Mouse (Mus musculus) retina, embryonic 14.5 days (tissue): ENCODE data around the gene Fubp3.
A peak's percentile ranks its signal among the peaks of the same experiment; 100 is the strongest.
"Not testable (repeated sequence)": the region's sequence is repeated elsewhere in the genome, so short reads cannot be mapped to it uniquely, and the experiment has no call there.

Source experiments
- DNase-seq: peaks from one replicate; pipeline ENCODE4 v3.0.0-alpha.2; 2015; ENCODE audit warnings: low spot score

Fubp3 gene

DNA sequence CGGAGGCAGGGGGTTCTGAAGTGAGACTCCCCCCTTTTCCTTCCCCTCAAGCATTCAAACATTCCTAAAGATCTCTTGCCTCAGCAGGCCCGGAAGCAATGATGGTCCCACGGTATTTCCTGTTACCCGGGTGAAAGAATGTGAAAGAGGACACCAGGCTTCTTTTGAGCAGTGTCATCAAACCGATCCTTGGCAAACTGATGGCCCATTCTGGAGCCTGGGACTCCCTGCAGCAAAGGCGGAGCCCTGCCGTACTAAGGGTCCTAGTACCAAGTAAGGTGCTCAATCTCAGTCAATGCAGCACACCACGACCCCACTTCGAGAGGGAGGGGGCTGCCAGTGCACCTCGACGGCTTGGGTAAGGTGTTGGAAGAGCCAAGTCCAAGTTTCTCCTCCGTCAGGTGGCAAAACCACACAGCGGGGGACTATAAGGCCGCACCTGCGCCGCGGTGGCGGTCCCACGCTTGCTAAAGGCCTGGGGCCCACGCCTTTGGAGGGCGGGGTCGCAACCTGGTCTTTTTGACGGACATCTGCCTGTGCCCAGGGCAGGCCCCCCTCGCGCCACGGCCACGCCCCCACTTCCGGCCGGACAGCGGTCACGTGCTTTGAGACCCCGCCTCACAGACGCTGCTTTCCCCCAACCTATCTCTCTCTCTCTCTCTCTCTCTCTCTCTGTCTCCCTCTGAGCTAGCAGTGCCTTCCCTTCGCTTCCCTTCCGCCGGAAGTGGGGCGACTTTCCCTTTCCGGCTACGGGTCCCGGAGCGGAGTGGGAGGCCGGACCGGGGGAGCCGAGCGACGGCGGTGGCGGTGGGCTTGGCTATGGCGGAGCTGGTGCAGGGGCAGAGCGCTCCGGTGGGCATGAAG lies at the start of gene Fubp3:
TSS of gene Fubp3 (plus strand) at position 601 of the 864 bp plus-strand sequence.
- peak; percentile 93 for DNase-seq

DNA sequence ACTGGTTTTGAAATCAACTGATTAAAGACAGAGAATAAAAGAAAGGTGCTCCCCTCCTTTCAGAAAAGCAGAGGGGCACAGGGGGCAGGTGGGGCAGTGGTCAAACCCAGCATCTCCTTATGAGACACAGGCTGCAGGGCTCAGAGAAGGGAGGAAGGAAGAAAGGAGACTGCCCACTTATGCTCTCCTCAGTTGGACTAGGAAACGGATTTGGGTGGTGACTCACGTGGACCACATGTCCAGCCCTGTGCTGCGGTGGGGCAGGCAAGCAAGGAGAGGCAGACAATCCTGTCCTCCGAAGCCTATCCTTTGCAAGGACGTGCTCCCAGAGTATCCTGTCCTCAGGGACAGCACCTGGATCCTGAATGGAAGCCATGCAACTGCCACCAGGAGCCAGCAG lies 47.8 kb upstream of the Fubp3 start:
- no peak for DNase-seq

DNA sequence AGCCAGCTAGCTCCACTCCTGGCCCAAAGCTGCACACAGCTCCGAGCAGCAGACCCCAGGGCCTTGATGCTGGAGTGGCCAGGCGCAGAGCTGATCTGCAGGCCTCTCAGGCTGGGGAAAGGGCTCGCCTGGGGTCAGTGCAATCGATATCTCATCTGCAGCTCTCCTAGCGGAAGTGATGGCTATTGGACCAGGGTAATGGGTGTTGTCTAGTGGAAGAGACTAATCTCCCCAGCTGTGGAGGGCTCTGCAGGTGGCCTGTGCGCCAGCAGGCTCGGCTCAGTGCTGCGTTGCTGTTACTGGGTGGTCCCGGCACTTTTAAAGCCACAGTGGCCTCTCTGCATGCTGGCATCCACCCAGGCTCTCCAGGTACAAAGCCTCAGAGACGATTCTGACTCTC lies 46.7 kb upstream of the Fubp3 start:
- DNase-seq: peak; percentile 68

DNA sequence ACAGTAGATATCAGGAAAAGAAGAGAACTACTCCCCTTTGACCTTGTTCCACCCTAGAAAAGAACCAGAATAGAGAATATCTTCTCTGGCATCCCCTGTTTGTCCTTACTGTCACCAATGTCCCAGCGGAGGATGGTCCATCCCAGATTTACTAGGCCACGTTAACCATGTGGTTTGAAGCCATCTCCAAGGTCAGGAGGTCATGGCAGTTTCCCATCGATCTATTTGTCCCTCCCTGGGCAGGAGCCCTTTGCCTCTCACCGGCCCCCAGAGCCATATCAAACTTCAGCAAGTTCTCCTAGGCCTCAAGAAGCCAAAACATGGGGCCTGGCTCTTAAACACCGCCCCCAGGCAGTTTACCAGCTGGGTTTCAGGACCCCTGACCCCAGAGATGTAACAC lies 42.2 kb upstream of the Fubp3 start:
- no peak for DNase-seq

- peak; percentile 41 for DNase-seq
Measured at GRCm38 (mm10) chr2:31537054-31537453, 35.4 kb upstream of the Fubp3 start.

- no peak for DNase-seq
Measured at GRCm38 (mm10) chr2:31538745-31539144, 33.7 kb upstream of the Fubp3 start.

- DNase-seq: no peak
Measured at GRCm38 (mm10) chr2:31541581-31541980, 30.9 kb upstream of the Fubp3 start.

DNA sequence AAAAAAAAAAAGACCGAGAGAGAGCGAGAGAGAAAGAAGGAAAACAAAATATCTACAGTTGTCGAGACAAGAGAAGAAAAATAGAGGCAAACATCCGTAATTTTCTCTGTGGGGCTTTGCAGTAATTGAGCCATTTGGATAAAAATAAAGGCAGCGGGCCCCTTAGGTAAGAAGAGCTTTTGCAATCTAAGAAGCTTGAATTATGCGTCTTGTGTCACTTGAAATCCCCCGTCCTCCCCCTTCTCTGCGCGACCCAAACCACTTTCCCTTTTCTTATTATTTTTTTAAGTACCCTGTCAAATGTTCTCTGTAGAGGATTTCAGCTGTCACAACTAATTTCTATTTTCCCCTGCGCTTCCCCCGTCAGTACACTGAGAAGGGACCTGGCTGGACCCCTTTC lies 24.7 kb upstream of the Fubp3 start:
- no peak for DNase-seq

GRCm38 (mm10) chr2:31550503-31550902 lies 21.9 kb upstream of the Fubp3 start:
- DNase-seq: no peak

- DNase-seq: not testable (repeated sequence)
Measured at GRCm38 (mm10) chr2:31551351-31551750, 21.1 kb upstream of the Fubp3 start.

DNA sequence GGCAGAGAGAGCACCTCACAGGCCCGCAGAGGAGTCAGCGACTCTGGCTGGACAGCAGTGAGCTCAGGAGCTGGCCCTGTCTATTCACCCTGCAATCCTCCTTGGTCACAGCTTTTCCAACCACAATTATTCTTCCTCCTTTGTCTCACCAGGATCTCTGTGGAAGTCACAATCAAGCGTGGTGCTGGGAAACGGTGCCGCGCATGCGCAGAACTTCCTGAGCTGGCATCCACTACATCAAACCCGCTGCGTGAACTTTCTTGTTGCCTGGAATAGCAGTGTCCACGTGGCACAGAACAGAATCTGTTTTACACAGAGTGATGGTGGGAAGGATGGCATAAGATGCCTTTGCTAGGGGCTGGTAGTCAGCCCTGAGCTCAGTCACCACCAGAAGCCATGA lies 20.5 kb upstream of the Fubp3 start:
- DNase-seq: no peak

DNA sequence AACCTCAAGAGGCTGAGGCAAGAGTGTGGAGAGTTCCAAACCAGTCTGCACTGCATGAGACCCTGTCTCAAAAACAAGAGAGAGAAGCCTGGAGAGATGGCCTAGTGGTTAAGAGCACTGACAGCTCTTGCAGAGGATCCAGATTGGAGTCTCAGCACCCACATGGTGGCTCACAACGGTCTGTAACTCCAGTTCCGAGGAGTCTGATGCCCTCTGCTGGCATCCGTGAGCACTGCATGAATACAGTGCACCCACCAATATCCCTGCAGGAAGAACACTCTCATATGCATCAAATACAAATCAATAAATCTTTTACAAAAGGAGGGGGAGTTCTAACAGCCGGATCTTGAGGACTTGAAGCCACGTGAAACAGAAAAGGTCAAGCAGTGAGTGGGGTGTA lies 17.8 kb upstream of the Fubp3 start:
- no peak for DNase-seq

DNA sequence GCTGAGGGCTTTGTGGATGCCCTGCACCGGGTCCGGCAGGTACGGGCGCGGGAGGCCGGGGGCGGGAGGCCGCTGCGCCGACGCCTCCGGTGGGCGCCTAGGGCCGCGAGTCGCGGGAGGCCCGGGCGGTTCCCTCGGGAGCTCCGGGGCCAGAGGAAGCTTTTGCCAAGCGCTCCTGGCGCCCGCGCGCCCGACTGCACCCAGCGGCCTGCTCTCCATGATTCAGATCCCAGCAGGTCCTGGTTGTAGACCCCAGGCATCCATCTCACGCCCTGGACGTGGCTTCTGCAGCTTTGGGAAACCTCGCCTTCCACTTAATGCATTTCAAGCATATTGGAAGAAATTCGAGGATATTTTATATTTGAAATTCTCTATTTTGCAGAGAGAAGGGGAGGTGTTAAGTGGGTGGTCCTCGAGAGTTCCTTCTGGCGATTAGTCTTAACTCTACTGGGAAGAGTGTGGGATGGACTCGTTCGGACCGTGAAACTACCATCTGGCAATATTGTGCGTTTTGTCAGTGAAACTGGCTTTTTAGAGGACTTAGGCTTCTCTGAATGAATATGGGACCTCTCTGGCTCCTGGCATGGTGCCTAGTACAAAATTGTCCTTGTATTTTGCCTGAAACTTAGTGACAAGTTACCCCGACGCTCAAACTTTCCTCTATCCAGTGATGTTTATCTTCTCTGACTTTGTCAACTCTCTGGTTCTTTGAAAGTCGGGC lies 624 bp downstream of the Fubp3 start:
- peak; percentile 3 for DNase-seq

GRCm38 (mm10) chr2:31581617-31582016 lies 9.2 kb downstream of the Fubp3 start:
- DNase-seq: no peak

DNA sequence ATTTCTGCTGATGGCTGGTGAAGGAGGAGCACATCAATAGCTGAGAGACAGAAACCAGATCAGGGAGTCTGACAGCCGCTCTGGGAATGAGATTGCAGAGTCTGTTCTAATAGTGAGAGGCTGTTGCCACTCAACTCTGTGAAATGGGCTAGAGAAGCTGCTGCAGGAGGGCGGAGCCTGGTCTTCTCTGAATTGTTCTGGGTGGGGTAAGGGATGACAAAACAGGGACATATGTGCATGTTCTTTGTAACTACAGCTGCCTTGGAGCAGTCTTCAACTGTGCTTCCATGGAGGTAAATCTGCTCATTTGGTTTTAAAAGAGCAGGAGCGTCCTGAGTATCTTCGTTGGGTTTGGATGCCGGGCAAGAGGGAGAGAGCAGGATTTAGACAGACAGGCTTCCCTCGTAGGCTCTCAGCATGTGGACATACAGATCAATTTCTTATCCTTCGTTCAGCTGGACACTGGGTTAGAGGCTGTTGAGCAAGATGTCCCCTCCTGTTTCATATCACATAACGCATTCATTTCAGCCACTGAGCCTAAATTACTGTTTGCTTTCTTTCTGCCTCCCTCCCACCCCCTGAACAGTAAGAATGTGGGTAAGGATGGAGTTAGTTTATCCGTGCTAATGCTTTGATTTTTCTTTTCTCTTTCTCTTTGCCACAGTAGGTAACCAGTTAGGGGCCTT lies 19.5 kb downstream of the Fubp3 start:
- no peak for DNase-seq

DNA sequence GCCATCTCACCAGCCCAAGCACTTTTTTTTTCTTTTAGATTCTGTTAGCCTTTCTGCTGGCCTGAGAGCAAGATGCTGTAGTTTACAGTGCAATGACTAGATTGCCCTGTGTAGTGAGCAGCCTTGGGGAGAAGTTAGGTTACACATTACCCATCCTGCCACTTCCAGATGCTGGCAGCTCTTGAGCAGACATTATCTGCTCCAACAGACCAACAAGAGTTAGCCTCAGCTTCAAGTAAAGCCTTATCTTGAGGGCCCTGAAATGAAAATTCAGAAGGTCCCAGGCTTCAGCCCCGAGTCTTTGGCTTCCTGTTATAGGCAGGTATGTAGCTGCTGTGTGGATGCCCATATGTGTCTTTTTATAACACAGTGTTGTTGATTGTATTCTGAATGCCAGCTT lies 35.1 kb downstream of the Fubp3 start:
- DNase-seq: no peak

GRCm38 (mm10) chr2:31609859-31610261 lies 37.4 kb downstream of the Fubp3 start:
- peak; percentile 21 for DNase-seq

DNA sequence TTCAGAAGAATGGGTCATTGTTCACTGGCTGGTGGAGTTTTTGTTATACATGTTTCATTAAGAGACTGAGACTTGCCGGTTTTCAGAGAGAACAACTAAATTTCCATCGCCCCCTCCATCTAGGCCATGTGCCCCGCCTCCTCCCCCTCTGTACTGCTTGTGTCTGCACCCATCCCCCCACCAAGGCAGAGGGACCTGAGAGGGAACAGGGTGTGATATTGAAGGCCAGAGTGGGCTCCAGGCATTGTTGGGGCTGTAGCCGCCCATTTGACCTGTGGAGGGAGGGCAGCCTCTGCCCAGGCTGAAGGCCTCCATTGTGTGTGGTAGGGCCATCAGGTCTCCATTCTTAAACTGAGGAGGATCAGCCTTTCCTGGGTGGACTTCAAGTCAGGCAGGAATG lies 38.5 kb downstream of the Fubp3 start:
- DNase-seq: no peak

DNA sequence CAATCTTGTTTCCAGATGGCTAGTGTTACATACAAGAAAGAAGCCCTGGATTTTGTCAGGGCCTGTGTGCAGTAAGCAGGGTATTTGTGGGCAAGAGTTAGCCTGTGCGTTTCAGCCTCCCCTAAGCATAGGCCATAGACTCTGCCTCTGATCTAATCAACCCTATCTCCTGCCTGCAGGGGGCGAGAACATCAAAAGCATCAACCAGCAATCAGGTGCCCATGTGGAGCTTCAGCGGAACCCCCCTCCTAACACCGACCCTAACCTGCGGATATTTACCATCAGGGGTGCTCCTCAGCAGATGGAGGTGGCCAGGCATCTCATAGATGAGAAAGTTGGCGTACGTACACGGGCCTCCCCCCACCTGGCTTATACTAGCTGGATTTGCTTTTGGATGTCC lies 38.9 kb downstream of the Fubp3 start:
- no peak for DNase-seq

GRCm38 (mm10) chr2:31612627-31613026 lies 40.2 kb downstream of the Fubp3 start:
- DNase-seq: no peak

GRCm38 (mm10) chr2:31613781-31614180 lies 41.3 kb downstream of the Fubp3 start:
- no peak for DNase-seq

DNA sequence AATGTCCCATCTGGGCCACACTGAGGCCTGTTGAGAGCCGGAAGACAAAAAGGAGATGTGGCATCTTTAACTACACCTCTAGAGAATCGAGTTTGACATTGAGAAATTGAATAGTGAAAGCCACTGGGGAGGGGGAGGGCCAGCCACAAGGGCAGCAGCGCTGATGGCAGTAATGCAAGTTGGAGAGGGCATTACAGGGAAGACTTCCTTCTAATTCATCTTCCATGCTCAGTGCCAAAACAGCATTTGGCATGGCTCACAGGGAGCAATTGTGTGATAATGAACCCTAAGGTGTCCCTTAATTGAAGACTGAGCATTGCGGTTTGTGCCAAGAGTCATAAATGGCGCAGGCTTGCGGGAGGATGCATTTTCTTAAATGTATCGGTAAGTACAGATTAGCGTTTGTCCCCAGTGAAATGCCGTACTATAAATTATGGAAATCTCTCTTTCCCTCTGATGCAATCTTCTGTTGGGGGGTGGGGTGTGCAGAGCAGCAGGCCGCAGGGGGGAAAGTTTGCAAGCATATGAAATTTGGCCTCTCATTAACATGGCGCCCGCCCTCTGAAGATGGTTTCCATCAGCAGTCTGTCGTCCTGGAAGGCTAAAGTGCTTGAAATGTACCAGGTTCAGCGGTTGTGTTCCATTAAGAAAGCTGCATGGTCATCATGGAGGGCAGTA lies 46.2 kb downstream of the Fubp3 start:
- no peak for DNase-seq
